Mouse (Mus musculus) E14TG2a.4 (cell line): ENCODE measurements around the gene Robo1.

ENCODE experiments used
- H3K27me3 ChIP-seq: 2 replicates; pipeline ENCODE4 v1.6.1; 2014; ENCODE audit warnings: low read length, control low read depth; ENCODE audit not compliant: insufficient read depth
- H3K36me3 ChIP-seq: 2 replicates; pipeline ENCODE4 v1.6.1; 2014; ENCODE audit warnings: low read length, control low read depth; ENCODE audit not compliant: insufficient read depth
- H3K4me1 ChIP-seq: replicated peaks from 2 replicates; pipeline ENCODE4 v1.6.1; 2014; ENCODE audit warnings: low read depth, low read length, control low read depth
- H3K4me3 ChIP-seq: replicated peaks from 2 replicates; pipeline ENCODE4 v1.5.1; 2014; ENCODE audit warnings: mild to moderate bottlenecking, low read length
- H3K9me3 ChIP-seq: 2 replicates; pipeline ENCODE4 v1.6.1; 2014; ENCODE audit warnings: low read length, control low read depth
- CTCF ChIP-seq: conservative IDR thresholded peaks from 2 replicates; pipeline ENCODE4 v1.5.1; 2014; ENCODE audit warnings: low read length
- NANOG ChIP-seq: IDR thresholded peaks from 2 replicates; pipeline ENCODE4 v1.6.1; 2014; ENCODE audit warnings: borderline replicate concordance, low read length, mixed read lengths
- POU5F1 ChIP-seq: IDR thresholded peaks from 2 replicates; pipeline ENCODE4 v1.6.1; 2014; ENCODE audit warnings: low read length, borderline replicate concordance

Gene Robo1

DNA sequence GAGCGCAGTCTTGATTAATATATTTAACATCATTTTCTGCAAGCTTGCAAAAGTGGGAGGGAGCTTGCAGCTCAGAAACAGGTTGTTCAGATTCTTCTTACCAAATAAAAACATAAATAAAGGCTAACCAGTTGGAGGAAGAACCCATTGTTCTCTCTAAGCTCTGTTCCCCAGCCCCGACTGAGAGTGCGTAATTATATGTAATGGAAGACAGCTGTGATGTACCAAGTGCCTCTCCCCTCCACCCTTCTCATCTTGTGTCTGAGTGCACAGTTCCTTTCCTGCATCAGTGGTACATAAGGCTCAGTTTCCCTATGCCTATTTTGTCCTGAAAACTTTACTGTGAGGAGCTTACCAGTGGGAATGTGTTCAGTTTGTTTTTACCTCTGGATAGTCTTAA lies 502.8 kb downstream of the Robo1 start:
- TF ChIP-seq POU5F1 (no peak), CTCF (no peak), NANOG (no peak)
- Histone ChIP-seq H3K36me3 (no peaks in the 10 kb centered on the region), H3K4me1 (peaks cover 5% of the 10 kb centered on the region; the same call in 1 of the 2 replicates), H3K4me3 (no peak overlapping the region), H3K27me3 (no peaks in the 10 kb centered on the region), H3K9me3 (no peaks in the 10 kb centered on the region)

DNA sequence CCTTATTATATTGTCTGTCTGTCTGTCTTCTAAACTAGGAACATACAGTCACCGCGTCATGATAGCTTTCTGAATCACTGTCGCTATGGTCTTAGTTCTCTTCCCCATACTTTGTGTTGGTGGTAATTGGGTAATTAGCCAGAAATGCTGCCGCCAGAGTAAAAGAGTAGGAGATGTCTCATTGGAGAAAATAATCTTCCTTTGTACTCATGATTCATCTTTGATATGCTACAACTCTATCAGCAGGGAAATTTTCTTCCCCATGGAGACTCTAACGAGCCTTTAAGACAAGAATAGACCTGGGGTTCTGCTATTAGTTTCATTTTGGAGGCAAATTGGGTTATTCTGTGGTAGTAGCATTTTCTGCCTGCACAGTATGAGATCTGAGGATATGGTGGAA lies 503.4 kb downstream of the Robo1 start:
- Histone ChIP-seq H3K4me3 (no peak overlapping the region), H3K4me1 (peaks cover 5% of the 10 kb centered on the region; the same call in 1 of the 2 replicates), H3K9me3 (no peaks in the 10 kb centered on the region), H3K27me3 (no peaks in the 10 kb centered on the region), H3K36me3 (no peaks in the 10 kb centered on the region)
- TF ChIP-seq POU5F1 (no peak), CTCF (no peak), NANOG (no peak)

DNA sequence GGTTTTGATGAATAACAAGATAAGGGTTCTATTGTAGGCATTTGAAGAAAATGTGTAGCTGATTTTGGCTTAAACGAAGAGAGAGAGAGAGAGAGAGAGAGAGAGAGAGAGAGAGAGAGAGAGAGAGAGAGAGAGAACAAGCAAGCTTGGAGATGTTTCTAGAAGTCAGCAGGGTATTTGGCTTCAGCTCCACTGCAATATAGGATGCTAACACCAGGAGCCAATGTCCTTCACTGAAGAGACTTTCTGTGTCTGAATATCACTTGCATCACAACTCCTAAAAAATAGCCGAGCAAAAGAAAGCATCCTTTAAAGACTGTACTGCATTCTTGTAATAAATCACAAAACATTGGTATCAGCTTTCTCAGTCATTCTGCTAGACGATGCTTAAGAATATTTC lies 503.8 kb downstream of the Robo1 start:
- no peak overlapping the region for H3K4me3 ChIP-seq
- TF ChIP-seq POU5F1 = no peak
- TF ChIP-seq CTCF = no peak
- no peak for TF ChIP-seq NANOG
- H3K36me3 ChIP-seq = no peaks in the 10 kb centered on the region
- H3K27me3 ChIP-seq = no peaks in the 10 kb centered on the region
- H3K9me3 ChIP-seq = no peaks in the 10 kb centered on the region
- peaks cover 5% of the 10 kb centered on the region; the same call in 1 of the 2 replicates for H3K4me1 ChIP-seq

DNA sequence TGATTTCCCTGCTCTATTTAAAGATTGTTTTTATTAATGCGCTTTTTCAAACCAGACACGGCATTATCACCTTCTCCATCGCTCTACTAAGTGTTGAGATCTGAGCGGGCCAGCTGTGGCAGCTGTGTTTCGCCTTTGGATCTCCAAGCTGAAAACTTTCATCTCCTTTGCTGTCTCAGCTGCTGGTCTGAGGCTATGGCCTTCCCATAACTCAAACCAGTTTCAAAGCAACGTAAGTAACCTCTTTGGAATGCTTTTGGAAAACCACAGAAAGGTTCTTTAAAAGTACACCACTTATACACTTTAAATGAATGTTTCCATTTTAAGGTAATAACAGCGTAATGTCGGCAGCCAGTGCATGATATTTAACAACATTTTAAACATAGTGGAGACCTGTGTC lies 520.3 kb downstream of the Robo1 start:
- TF ChIP-seq CTCF (no peak), POU5F1 (no peak), NANOG (no peak)
- no peaks in the 10 kb centered on the region for H3K9me3 ChIP-seq
- no peaks in the 10 kb centered on the region for H3K36me3 ChIP-seq
- H3K4me3 ChIP-seq = no peak overlapping the region
- no peaks in the 10 kb centered on the region for H3K27me3 ChIP-seq
- H3K4me1 ChIP-seq = no peaks in the 10 kb centered on the region

DNA sequence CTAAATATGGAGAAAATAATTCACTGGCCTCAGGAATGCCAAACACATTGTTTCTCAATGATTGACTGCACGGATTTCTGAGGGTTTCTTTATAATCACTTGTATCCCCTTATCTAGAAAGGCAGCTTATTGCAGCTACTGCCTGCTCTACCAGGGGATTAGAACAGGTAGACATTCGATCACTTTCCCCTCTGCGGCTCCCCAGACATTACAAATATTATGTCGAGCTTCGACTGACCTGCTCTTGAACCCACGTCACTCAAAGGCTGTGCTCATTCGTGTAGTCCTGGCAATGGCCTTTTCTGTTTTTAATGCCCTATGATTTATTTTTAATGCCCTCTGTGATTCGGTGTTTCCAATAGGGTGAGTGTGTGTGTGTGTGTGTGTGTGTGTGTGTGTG lies 521.4 kb downstream of the Robo1 start:
- H3K36me3 ChIP-seq = no peaks in the 10 kb centered on the region
- H3K4me1 ChIP-seq = no peaks in the 10 kb centered on the region
- H3K4me3 ChIP-seq = no peak overlapping the region
- no peaks in the 10 kb centered on the region for H3K27me3 ChIP-seq
- no peaks in the 10 kb centered on the region for H3K9me3 ChIP-seq
- TF ChIP-seq POU5F1 (no peak), CTCF (no peak), NANOG (no peak)

DNA sequence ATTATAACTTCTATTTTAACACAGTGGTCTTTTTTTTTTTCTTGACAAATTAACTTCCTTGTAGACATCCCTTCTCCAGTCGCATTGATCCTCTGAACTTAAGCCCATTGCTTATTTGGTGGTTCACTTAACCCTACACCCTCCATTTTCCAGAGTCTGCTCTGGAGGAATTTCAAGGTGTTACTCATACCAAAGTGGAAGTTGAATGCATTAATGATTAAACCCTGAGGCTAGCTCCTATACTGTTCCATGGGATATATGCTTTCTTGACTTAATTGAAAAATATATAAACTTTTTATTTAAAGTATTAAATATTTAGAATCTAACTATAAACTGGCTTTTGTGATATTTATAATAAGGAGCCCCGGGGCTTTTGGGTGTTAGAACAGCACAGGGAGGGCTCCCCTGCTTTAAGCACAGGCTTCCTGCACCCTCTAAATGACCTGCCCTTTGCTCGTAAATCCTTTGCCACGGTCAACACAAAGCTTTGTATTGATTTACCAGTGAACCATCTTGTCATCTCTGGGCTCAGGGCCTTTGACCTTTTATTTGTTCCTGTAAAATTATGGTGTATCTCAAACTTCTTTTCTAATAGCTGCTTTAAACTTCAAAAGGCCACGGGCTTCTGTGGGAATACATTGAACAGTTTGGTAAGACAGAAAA lies 522.4 kb downstream of the Robo1 start:
- H3K27me3 ChIP-seq = no peaks in the 10 kb centered on the region
- no peaks in the 10 kb centered on the region for H3K9me3 ChIP-seq
- no peak overlapping the region for H3K4me3 ChIP-seq
- H3K36me3 ChIP-seq = no peaks in the 10 kb centered on the region
- H3K4me1 ChIP-seq = no peaks in the 10 kb centered on the region
- TF ChIP-seq NANOG (no peak), POU5F1 (no peak), CTCF (no peak)

DNA sequence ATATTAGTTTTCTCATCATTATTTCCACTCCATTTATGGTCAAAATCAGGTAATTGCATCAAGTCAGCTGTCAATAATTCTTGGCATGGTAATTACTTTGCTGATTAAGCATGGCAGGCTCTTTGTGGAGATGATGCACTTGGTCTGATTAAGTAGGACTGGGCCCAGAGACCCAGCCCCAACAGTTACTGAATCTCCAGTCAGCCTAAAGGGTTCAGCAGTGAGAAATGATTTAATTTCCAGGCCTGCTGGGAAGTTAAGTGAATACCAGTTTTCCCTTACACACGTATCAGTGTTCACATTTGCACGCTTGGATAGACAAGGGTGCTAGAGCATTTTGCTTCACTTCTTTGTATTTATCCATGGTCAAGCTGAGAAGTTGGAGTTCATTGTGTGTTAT lies 526.2 kb downstream of the Robo1 start:
- H3K4me3 ChIP-seq = no peak overlapping the region
- H3K36me3 ChIP-seq = no peaks in the 10 kb centered on the region
- TF ChIP-seq NANOG (no peak), CTCF (no peak), POU5F1 (no peak)
- no peaks in the 10 kb centered on the region for H3K4me1 ChIP-seq
- no peaks in the 10 kb centered on the region for H3K27me3 ChIP-seq
- H3K9me3 ChIP-seq = no peaks in the 10 kb centered on the region

DNA sequence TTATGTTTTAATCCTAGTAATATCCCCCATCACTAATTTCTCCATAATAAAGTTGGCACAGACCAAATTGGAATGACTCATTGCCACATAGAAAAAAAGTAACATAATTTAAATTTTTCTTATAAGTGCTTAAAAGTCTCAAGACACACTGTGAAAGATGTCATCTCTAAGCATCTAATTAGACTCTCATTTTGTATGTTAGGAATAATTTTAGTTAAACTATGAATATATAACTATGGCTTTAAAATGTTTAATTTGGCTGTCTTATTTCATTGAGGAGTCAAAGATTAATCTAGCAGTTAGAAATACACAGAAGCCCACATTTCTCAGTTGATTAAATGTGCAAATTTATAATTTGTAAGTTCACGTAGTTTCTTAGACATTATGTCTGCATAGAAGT lies 530.9 kb downstream of the Robo1 start:
- no peaks in the 10 kb centered on the region for H3K36me3 ChIP-seq

DNA sequence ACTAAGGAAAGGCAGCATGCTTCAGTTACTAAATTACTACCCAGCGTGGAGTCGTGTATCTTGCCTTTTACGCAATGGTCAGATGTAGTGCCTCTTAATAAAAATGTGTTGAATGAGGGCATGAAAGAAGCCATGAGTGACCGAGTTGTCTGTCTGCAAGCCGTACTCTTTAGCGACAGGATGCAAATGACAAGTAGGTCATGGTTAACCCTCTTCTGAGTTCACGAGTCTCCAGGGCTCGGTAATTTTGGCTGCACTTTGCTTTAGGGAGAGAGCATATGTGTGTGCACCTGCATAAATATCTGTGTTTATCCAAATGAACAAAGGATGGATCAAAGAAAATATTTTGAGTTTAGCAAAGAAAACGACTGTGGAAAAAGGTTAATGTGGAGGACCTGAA lies 533.0 kb downstream of the Robo1 start:
- Histone ChIP-seq H3K4me3 (no peak overlapping the region), H3K4me1 (no peaks in the 10 kb centered on the region), H3K27me3 (no peaks in the 10 kb centered on the region), H3K36me3 (no peaks in the 10 kb centered on the region), H3K9me3 (no peaks in the 10 kb centered on the region)
- TF ChIP-seq CTCF = no peak
- no peak for TF ChIP-seq NANOG
- no peak for TF ChIP-seq POU5F1

More for the DNA sequence above, 530.9 kb downstream of the Robo1 start:
- Histone ChIP-seq H3K4me1 (no peaks in the 10 kb centered on the region), H3K4me3 (no peak overlapping the region), H3K9me3 (no peaks in the 10 kb centered on the region), H3K27me3 (no peaks in the 10 kb centered on the region)
- TF ChIP-seq POU5F1 (no peak), CTCF (no peak), NANOG (no peak)

DNA sequence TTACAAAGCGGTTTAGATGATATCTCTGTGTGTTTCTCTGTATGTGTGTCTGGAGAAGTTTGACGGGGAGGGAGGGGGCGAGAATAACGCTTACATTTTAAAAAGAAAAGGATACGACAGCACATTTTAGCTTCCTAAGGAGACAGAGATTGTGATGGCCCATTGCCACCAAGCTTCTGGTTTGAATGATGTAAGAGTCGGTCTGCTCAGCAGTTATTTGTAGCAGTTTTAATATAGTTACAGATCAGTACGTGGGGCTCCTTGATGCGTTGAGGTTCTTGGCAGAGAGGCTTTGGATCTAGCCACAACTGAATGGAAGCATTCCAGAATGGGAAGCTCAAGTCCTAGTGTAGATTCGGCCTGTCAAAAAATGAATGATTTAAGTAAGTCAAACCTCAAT lies 546.0 kb downstream of the Robo1 start:
- TF ChIP-seq CTCF (no peak), POU5F1 (no peak), NANOG (no peak)
- Histone ChIP-seq H3K36me3 (no peaks in the 10 kb centered on the region), H3K27me3 (no peaks in the 10 kb centered on the region), H3K9me3 (no peaks in the 10 kb centered on the region), H3K4me3 (no peak overlapping the region), H3K4me1 (no peaks in the 10 kb centered on the region)
